Mouse (Mus musculus) urinary bladder, adult 2 months (tissue): Measurements from ENCODE around the gene Slx1b. TPM values are rescaled to one million over a fixed set of nuclear protein-coding genes. Genes with fewer than 3 reads are reported as not detected.
"Not testable (repeated sequence)": the region's sequence is repeated elsewhere in the genome, so short reads cannot be mapped to it uniquely, and the experiment has no call there.

Source experiments
- DNase-seq: peaks from one replicate; pipeline ENCODE4 v3.0.0; 2022; ENCODE audit warnings: low spot score
- polyA plus RNA-seq: library from polyadenylated mRNA; depleted of rRNA; stranded (reverse); fragments of >200 nt; gene quantifications from 2 replicates; pipeline ENCODE4 v1.2.3, GENCODE M21; 2012

Gene Slx1b
- polyA plus RNA-seq, 1 experiment = 22.5 TPM

GRCm38 (mm10) chr7:126676631-126677220 lies 18.9 kb downstream of the Slx1b start:
- no peak for DNase-seq

GRCm38 (mm10) chr7:126676207-126676606 lies 19.4 kb downstream of the Slx1b start, which contains the start of gene Sult1a1:
Gene Sult1a1 (minus strand): TSS chr7:126676432.
- no peak for DNase-seq

- DNase-seq = no peak
Measured at GRCm38 (mm10) chr7:126675104-126675503, 20.5 kb downstream of the Slx1b start.

GRCm38 (mm10) chr7:126672111-126672510 lies 23.5 kb downstream of the Slx1b start:
- no peak for DNase-seq

- DNase-seq = no peak
Measured at GRCm38 (mm10) chr7:126670152-126670551, 25.4 kb downstream of the Slx1b start.

- DNase-seq = no peak
Measured at GRCm38 (mm10) chr7:126668452-126668851, 27.1 kb downstream of the Slx1b start.

- DNase-seq = no peak
Measured at GRCm38 (mm10) chr7:126667495-126668090, 28.0 kb downstream of the Slx1b start.

- no peak for DNase-seq
Measured at GRCm38 (mm10) chr7:126665269-126665668, 30.3 kb downstream of the Slx1b start.

GRCm38 (mm10) chr7:126663646-126664045 lies 31.9 kb downstream of the Slx1b start:
- DNase-seq = no peak

GRCm38 (mm10) chr7:126659771-126660170 lies 35.8 kb downstream of the Slx1b start:
- no peak for DNase-seq

GRCm38 (mm10) chr7:126657522-126657921 lies 38.1 kb downstream of the Slx1b start:
- no peak for DNase-seq

- no peak for DNase-seq
Measured at GRCm38 (mm10) chr7:126655695-126656094, 39.9 kb downstream of the Slx1b start.

GRCm38 (mm10) chr7:126653991-126654390 lies 41.6 kb downstream of the Slx1b start:
- no peak for DNase-seq

GRCm38 (mm10) chr7:126650852-126651251 lies 44.7 kb downstream of the Slx1b start:
- DNase-seq = no peak

- DNase-seq = peak; percentile 96
Measured at GRCm38 (mm10) chr7:126649231-126650051, 46.1 kb downstream of the Slx1b start, which contains the start of gene Sgf29. Gene Sgf29 (plus strand): TSS chr7:126649309.

GRCm38 (mm10) chr7:126648486-126648885 lies 47.1 kb downstream of the Slx1b start:
- no peak for DNase-seq

GRCm38 (mm10) chr7:126645708-126646107 lies 49.9 kb downstream of the Slx1b start:
- DNase-seq = no peak

GRCm38 (mm10) chr7:126644914-126645313 lies 50.7 kb downstream of the Slx1b start:
- no peak for DNase-seq

GRCm38 (mm10) chr7:126644345-126644744 lies 51.2 kb downstream of the Slx1b start:
- DNase-seq = no peak

- not testable (repeated sequence) for DNase-seq
Measured at GRCm38 (mm10) chr7:126643244-126643617, 52.4 kb downstream of the Slx1b start.

- DNase-seq = no peak
Measured at GRCm38 (mm10) chr7:126642545-126643243, 52.9 kb downstream of the Slx1b start.
